Comparison of ENCODE assay signal across 16 mouse cellular contexts in the genomic region with DNA sequence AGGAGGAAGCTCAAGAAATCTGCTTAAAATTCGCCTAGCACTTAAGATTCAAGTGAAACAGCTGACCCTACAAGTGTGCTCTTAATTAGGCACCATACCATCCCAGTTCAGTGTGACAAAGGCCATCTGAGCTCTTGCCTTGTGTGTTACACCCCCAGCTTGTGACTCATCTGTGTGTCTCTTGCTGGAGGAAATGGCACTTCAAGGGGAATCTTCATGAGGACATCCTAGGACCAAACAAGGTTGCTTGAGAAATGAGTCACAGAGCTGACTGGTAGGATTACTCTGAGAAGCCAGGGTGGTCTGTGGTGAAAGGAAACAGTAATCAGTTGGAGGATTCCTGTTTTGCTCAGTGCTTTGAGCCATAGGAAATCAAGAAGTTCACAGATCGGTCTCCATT. TPM values are rescaled to one million over a fixed set of nuclear protein-coding genes. Genes with fewer than 3 reads are reported as not detected.
DNase-seq lines count a peak whose midpoint lies in the region; ATAC-seq and TF ChIP-seq lines count a peak whose summit lies in the region.
"Had no signal": no experiment of that assay in that cellular context is flagged by ENCODE, and none has a peak within 500 bp of the region (broad histone marks: within the 10 kb centered on the region; RNA-seq: fewer than 3 reads in every experiment).

No protein-coding gene starts in this region.

- H3K4me3 ChIP-seq in hindbrain, embryonic 15.5 days = no peak overlapping the region
- no peak overlapping the region for H3K4me3 ChIP-seq in hindbrain, embryonic 12.5 days
- no peak overlapping the region for H3K4me3 ChIP-seq in CH12.LX (replicated peaks in 1 of 3; ENCODE audit: low read depth in 2 of 3, low read length in 2 of 3, poor library complexity in 1 of 3)
- no peak overlapping the region for H3K4me3 ChIP-seq in kidney, embryonic 15.5 days (replicated peaks)
- H3K4me3 ChIP-seq: embryonic facial prominence, embryonic 13.5 days; midbrain, embryonic 12.5 days had no signal

- TF ChIP-seq EP300 in CH12.LX (IDR thresholded peaks at IDR 0.05; ENCODE audit: low read length) = no peak

- no peaks in the 10 kb centered on the region for H3K36me3 ChIP-seq in hindbrain, embryonic 15.5 days
- no peaks in the 10 kb centered on the region for H3K36me3 ChIP-seq in hindbrain, embryonic 12.5 days
- no peaks in the 10 kb centered on the region for H3K36me3 ChIP-seq in CH12.LX (replicated peaks in 1 of 2; ENCODE audit: control insufficient read depth in 1 of 2, insufficient read depth in 1 of 2, low read length in 1 of 2)
- H3K36me3 ChIP-seq in kidney, embryonic 15.5 days = 0 out of 2 replicates have a peak, but pooled peaks cover 4% of the 10 kb centered on the region
- H3K36me3 ChIP-seq: embryonic facial prominence, embryonic 13.5 days; midbrain, embryonic 12.5 days had no signal

- no peak for TF ChIP-seq RAD21 in CH12.LX (IDR thresholded peaks at IDR 0.05; ENCODE audit: low read depth, low read length)

- peak; percentile 28 for DNase-seq in adrenal gland, adult 2 months
- no peak for DNase-seq in adrenal gland, postnatal 36 days
- peak; percentile 17 for DNase-seq in CH12.LX (ENCODE audit: extremely low read depth)
- DNase-seq in brain, embryonic 14.5 days (ENCODE audit: low read depth) = peak; percentile 33
- DNase-seq in urinary bladder, postnatal 10 days (ENCODE audit: low spot score) = no peak
- DNase-seq: B cell, adult 2 months; cerebellum, postnatal 10 days; kidney, postnatal 36 days; lung, postnatal 14 days had no signal

- H3K27me3 ChIP-seq in hindbrain, embryonic 15.5 days = no peaks in the 10 kb centered on the region
- no peaks in the 10 kb centered on the region for H3K27me3 ChIP-seq in hindbrain, embryonic 12.5 days
- H3K27me3 ChIP-seq in CH12.LX (replicated peaks) = no peaks in the 10 kb centered on the region
- no peaks in the 10 kb centered on the region for H3K27me3 ChIP-seq in kidney, embryonic 15.5 days
- H3K27me3 ChIP-seq: embryonic facial prominence, embryonic 13.5 days; midbrain, embryonic 12.5 days had no signal

- no peak for TF ChIP-seq CTCF in CH12.LX (conservative IDR thresholded peaks at IDR 0.05 in 1 of 2, IDR thresholded peaks at IDR 0.05 in 1 of 2; ENCODE audit: low read depth in 2 of 2, low read length in 2 of 2)
- TF ChIP-seq CTCF in brain, embryonic 14.5 days (IDR thresholded peaks at IDR 0.05; ENCODE audit: borderline replicate concordance, extremely low read depth, insufficient read depth, insufficient read length) = no peak

- in situ Hi-C loops in CH12.LX (cut with MboI; ENCODE audit: low pct_ligation_motif_present, low pct_unique_long_range_greater_than_20kb, low sequenced_read_pairs) = no loop called here

- peaks cover 15% of the 10 kb centered on the region for H3K4me1 ChIP-seq in hindbrain, embryonic 15.5 days (replicated peaks)
- H3K4me1 ChIP-seq in hindbrain, embryonic 12.5 days = peaks cover 19% of the 10 kb centered on the region
- H3K4me1 ChIP-seq in CH12.LX (ENCODE audit: control insufficient read depth in 1 of 2, insufficient read depth in 2 of 2) = peaks cover 0 to 3% of the 10 kb centered on the region in 2 experiments; a peak in 1 of 4 replicates
- 0 out of 2 replicates have a peak, but pooled peaks cover 4% of the 10 kb centered on the region for H3K4me1 ChIP-seq in kidney, embryonic 15.5 days

- no peak for TF ChIP-seq POLR2A in CH12.LX (IDR thresholded peaks at IDR 0.05; ENCODE audit: low read depth, low read length)
- TF ChIP-seq POLR2A in brain, embryonic 14.5 days (IDR thresholded peaks at IDR 0.05; ENCODE audit: borderline replicate concordance, extremely low read depth, insufficient read depth, insufficient read length, poor library complexity, severe bottlenecking) = no peak

- no peaks in the 10 kb centered on the region for H3K79me2 ChIP-seq in CH12.LX (replicated peaks; ENCODE audit: control insufficient read depth, extremely low read depth, insufficient read depth, poor library complexity, severe bottlenecking)

- WGBS in hindbrain, embryonic 15.5 days = 71% methylated on average over 2 of the region's 2 CpGs
- WGBS in hindbrain, embryonic 12.5 days = 66% methylated on average over 2 of the region's 2 CpGs
- WGBS in kidney, embryonic 15.5 days = 64% methylated on average over 2 of the region's 2 CpGs

- no peaks in the 10 kb centered on the region for H3K9me3 ChIP-seq in hindbrain, embryonic 15.5 days
- no peaks in the 10 kb centered on the region for H3K9me3 ChIP-seq in hindbrain, embryonic 12.5 days (replicated peaks)
- no peaks in the 10 kb centered on the region for H3K9me3 ChIP-seq in CH12.LX (replicated peaks; ENCODE audit: low read length)
- H3K9me3 ChIP-seq in kidney, embryonic 15.5 days (replicated peaks) = no peaks in the 10 kb centered on the region
- H3K9me3 ChIP-seq: embryonic facial prominence, embryonic 13.5 days; midbrain, embryonic 12.5 days had no signal

- no peak overlapping the region for H3K4me2 ChIP-seq in hindbrain, embryonic 15.5 days
- no peak overlapping the region for H3K4me2 ChIP-seq in hindbrain, embryonic 12.5 days (replicated peaks)
- no peak overlapping the region for H3K4me2 ChIP-seq in CH12.LX (ENCODE audit: insufficient read depth, low read depth, poor library complexity, severe bottlenecking)
- H3K4me2 ChIP-seq in kidney, embryonic 15.5 days = no peak overlapping the region
- H3K4me2 ChIP-seq: embryonic facial prominence, embryonic 13.5 days; midbrain, embryonic 12.5 days had no signal

- dilution Hi-C loops in CH12.LX (cut with MboI; ENCODE audit: extremely low pct_ligation_motif_present, extremely low pct_unique_long_range_greater_than_20kb, low sequenced_read_pairs) = no loop called here

- H3K27ac ChIP-seq in hindbrain, embryonic 15.5 days (replicated peaks) = 0 out of 2 replicates have a peak overlapping the region, but pooled peaks have one; percentile 13
- no peak overlapping the region for H3K27ac ChIP-seq in hindbrain, embryonic 12.5 days
- H3K27ac ChIP-seq in CH12.LX (ENCODE audit: insufficient read depth, low read depth) = no peak overlapping the region
- no peak overlapping the region for H3K27ac ChIP-seq in kidney, embryonic 15.5 days
- H3K27ac ChIP-seq: embryonic facial prominence, embryonic 13.5 days; hindbrain, postnatal 0 days; midbrain, embryonic 12.5 days had no signal

- ATAC-seq in hindbrain, embryonic 15.5 days (ENCODE audit: low FRiP score, low read depth) = no peak
- ATAC-seq in hindbrain, embryonic 12.5 days (ENCODE audit: low FRiP score) = no peak
- ATAC-seq in kidney, embryonic 15.5 days (replicated peaks; ENCODE audit: low FRiP score) = no peak
- ATAC-seq: forebrain, embryonic 14.5 days; hindbrain, postnatal 0 days had no signal

- no peak overlapping the region for H3K9ac ChIP-seq in hindbrain, embryonic 15.5 days
- no peak overlapping the region for H3K9ac ChIP-seq in hindbrain, embryonic 12.5 days
- no peak overlapping the region for H3K9ac ChIP-seq in CH12.LX (ENCODE audit: insufficient read depth, low read depth)
- H3K9ac ChIP-seq in kidney, embryonic 15.5 days = no peak overlapping the region
- H3K9ac ChIP-seq: embryonic facial prominence, embryonic 13.5 days; midbrain, embryonic 12.5 days had no signal

TF ChIP-seq in CH12.LX, 34 proteins besides CTCF, POLR2A, EP300 and RAD21:
- TF ChIP-seq NRF1 (IDR thresholded peaks at IDR 0.05; ENCODE audit: low read depth, low read length) (no peak), GABPA (IDR thresholded peaks at IDR 0.05; ENCODE audit: insufficient replicate concordance, low read depth, low read length) (no peak), CHD2 (IDR thresholded peaks at IDR 0.05; ENCODE audit: low read length) (no peak), MXI1 (IDR thresholded peaks at IDR 0.05; ENCODE audit: low read depth, low read length) (no peak), MAZ (IDR thresholded peaks at IDR 0.05; ENCODE audit: low read depth, low read length) (no peak), TBP (conservative IDR thresholded peaks at IDR 0.05; ENCODE audit: low read depth, low read length) (no peak), JUND (conservative IDR thresholded peaks at IDR 0.05; ENCODE audit: low read depth, low read length) (no peak), ZNF384 (IDR thresholded peaks at IDR 0.05; ENCODE audit: low read depth, low read length) (no peak), USF1 (IDR thresholded peaks at IDR 0.05; ENCODE audit: low read depth, low read length) (no peak), ETS1 (conservative IDR thresholded peaks at IDR 0.05; ENCODE audit: low read depth, low read length) (no peak), CHD1 (IDR thresholded peaks at IDR 0.05; ENCODE audit: low read depth, low read length) (no peak), UBTF (IDR thresholded peaks at IDR 0.05; ENCODE audit: low read depth, low read length) (no peak), POLR2AphosphoS2 (IDR thresholded peaks at IDR 0.05; ENCODE audit: low read depth, low read length) (no peak), E2F4 (IDR thresholded peaks at IDR 0.05; ENCODE audit: insufficient replicate concordance, low read depth, low read length) (no peak), MEF2A (IDR thresholded peaks at IDR 0.05; ENCODE audit: borderline replicate concordance, low read depth, low read length) (no peak), BHLHE40 (IDR thresholded peaks at IDR 0.05; ENCODE audit: low read depth, low read length) (no peak)
TF ChIP-seq in CH12.LX: peak in this region for 0.

RNA-seq across cellular contexts. Expression of gene Dcbld1, which starts 39.6 kb away (rescaled TPM):
- total RNA-seq in adrenal gland, adult 2 months (2021) = 1 to 10 TPM; 2.1 to 3.4 TPM
- 2.7 and 3.1 TPM in 2 replicates for polyA plus RNA-seq in adrenal gland, adult 2 months (2012; rRNA removed)
- total RNA-seq in adrenal gland, postnatal 36 days (2021) = 1 to 10 TPM; 4.2 to 4.3 TPM
- polyA plus RNA-seq in hindbrain, embryonic 15.5 days (2015; fragmentation: Nextera tagmentation; extraction: Ambion mirVana) = 20.0 and 22.2 TPM in 2 replicates
- polyA plus RNA-seq in hindbrain, embryonic 12.5 days (2016; fragmentation: Nextera tagmentation; extraction: Ambion mirVana) = 25.9 and 27.5 TPM in 2 replicates
- 0.88 and 0.93 TPM in 2 replicates for total RNA-seq in CH12.LX (2012; rRNA removed)
- 2.7 and 2.9 TPM in 2 replicates for total RNA-seq in CH12.LX (2014; rRNA removed)
- 3.5 TPM in 2 replicates for polyA plus RNA-seq in CH12.LX (2012; ENCODE audit: insufficient read length, low read depth)
- 10.3 and 13.3 TPM in 2 replicates for polyA plus RNA-seq in brain, embryonic 14.5 days (2012; rRNA removed)
- 28.6 and 30.2 TPM in 2 replicates for polyA plus RNA-seq in kidney, embryonic 15.5 days (2015; fragmentation: Nextera tagmentation; extraction: Ambion mirVana)

Comparison
In these comparisons a context has a peak if more than half of its experiments do, and no peak if none do; other contexts are left out.
1. DNase-seq: peak in adrenal gland, adult 2 months (single experiment), CH12.LX (single experiment) and brain, embryonic 14.5 days (single experiment); none in adrenal gland, postnatal 36 days (0 of 2) and urinary bladder, postnatal 10 days (single experiment).